Mouse (Mus musculus): ENCODE measurements at regions not wholly inside any gene's neighbourhood (a gene's known extent, or its start where the extent isn't known, plus 50 kb on each side); places are given as distances from the start of the nearest gene placed in this dataset.

DNA sequence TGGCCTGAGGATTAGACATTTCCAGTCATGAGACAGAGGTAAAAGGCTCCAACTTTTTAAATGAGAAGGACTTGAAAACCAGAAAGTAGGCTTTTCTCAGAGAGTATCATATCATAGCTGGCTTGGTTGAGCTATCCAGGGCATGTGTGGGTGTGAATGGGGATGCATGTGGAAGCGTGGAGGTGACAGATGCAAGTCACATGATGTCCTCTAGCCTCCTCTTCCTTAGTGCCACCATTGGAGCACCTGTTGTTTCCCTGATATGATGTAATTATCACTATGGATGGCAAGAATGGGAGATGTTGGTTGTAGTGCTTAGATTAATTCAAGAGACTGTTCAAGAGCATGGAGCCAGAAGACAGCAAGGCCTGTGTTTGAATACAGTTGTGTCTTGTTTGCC, 510.0 kb downstream of the Ccdc171 start:
- DNase-seq, result no peak

DNA sequence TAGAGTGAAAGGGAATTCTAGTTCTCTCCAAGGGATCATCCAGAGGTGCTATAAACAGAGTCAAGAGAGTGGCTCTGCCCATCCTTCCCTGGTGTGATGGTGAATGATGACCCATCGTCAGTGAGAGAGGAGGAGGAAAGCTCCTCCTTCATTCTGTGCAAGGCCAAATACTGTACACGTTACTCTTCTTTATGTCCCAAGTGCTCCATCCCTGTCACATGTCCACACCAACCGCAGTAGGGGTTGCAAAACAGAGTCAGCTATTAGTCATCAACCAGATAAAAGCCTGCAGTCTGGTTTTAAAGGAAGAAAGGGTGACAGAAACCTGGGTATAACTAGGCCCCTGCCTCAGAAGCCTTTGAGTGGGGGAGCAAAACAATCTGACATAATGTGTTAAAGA, 512.2 kb downstream of the Ccdc171 start:
- no peak for DNase-seq

DNA sequence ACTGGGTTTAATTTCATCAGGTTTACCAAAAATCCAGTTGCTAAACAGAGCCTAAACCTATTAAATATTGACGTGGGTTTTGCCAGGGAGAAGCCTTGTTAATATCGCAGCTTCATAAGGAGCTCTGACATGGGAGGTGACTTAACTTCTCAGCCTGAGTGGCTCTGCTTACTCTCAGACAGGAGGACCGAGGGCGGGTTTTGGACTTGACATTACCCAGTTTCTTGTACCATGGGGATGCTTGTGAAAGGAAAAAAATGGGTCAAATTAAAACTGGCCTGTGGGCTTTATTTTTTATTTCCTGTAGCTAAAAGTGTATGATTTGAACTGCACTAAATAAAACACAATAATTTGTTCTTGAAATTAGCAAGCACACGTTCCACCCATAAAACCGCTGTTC, 524.9 kb downstream of the Ccdc171 start:
- no peak for DNase-seq

DNA sequence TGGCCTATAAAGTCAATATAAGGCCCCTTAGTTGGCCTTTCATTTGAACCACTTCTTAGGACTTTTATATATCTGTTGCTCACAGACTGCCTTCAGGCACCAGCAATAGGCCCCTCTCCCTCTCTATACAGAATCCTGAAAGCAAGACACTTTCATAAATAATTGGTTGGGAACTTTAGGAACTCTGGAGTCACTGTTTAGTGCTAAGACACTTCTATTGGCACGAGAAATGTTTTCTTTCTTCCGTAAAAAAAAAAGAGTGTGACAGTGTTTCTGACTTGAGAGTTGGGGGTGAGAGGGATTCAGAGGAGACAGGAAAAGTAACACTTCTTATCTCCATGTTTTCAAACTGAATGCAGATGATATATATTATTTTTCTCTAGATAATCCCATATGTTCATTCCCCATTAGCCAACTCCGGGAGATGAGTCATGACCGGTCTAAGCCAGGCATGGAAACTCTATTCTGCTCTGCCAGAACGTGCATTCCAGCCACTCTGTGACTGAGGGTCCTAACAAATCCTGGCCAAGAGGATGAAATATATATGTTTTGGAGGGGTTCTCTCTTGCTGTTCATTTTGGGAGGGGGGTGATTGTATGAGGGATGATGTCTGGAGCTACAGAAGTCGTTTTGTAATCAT, 531.6 kb downstream of the Ccdc171 start:
- DNase-seq, result no peak

DNA sequence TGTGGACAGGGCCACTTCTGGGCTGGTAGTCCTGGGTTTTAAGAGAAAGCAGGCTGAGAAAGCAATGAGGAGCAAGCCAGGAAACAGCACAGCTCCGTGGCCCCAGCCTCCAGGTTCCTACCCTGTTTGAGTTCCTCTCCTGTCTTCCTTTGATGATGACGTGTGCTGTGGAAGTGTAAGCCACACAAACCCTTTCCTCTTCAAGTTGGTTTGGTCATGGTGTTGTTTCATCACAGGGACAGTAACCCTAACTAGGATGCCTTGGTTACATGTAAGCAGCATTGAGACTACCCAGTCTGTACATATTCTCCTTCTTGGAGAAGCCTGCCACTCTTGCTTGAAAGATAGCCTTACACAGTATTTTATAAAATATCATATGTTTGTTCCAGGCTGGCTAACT, 534.8 kb downstream of the Ccdc171 start:
- no peak for DNase-seq

DNA sequence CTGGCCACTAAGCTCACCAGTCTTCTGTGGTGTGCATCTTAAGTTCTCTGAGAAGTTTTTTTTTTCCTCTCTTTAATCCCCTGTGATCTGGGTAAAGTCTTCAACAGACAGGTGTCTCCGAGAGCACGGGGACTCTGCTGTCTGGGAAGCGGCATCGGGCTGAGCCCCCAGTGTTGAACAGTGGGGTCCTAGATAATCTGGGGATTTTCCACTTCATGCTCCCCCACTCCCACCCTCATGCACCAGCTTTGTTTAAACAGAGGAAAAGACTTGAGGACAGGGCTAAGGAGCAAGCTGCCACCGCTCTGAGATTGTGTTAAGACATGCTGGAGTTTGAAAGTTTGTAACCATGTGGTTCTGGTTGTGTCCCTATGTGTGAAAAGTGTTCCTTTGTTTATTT, 538.4 kb downstream of the Ccdc171 start:
- no peak for DNase-seq

DNA sequence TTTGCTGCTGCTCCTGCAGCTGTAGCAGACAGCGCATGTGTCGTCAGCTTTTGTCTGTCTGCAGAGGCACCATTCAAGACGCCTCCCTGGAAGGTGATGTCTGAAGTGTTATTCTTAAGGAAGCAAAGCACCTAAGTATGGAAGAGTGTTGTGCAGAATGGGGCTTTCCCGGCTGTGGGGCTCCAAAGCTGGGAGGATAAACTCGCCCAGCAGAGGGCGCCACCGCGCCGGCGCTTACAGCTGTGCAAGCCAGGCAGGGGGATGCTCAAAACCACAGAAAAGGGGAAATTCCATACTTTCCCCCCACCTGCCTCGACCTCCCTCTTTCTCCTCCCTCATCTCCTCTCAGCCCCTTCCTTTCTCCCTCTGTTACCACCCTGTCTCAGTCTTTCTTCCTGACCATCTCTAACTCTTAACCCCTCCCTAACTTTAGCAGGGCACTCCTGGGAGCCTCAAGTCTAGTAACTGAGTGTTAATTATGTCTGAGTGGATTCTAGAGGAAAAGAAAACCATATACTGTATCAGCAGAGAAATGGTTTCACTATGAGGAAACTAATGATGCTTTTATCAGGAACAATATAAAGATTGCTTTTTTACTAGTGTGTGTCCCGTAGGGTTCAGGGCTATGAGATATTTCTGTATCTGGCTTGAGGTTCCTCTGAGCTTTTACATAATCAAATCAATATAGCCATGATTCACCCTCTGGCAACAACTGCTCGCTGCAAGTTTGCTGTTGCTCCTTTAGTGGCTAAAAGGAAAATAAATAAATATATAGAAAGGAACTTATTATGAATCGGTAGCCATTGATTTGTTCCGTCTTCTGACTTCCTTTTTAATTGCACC, 539.5 kb downstream of the Ccdc171 start:
- peak; percentile 66 to 92 for DNase-seq

DNA sequence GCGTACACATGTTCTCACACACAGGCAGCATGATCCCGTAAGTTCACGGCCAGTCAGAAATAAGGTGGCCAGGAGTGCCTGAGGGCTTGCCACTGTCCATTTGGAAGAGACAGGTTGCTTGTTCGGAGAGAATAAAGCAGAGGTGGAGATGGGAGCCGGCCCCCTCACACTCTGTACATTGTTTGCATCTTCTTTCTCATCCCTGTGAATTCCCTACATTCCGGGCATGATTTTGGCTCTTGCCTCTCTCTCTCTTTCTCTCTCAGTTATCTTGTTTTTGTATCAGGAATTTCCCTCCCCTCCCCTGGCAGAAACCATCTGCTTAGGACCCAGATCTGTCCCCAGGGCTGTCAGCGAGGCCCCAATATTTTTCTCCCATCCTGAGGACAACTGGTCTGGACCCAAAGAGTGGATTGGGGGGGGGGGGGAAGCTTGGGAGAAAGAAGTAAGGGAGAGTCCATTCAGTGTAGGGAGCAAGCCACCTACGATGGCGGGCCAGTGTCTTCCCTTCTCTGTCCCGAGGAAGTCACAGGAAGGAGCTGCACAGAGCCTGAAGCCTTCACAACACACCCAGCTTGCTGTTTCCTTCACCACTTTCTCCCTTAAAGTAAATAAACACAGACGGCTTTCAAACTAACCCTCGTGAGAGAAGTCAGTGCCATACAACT, 540.2 kb downstream of the Ccdc171 start:
- DNase-seq, result no peak

DNA sequence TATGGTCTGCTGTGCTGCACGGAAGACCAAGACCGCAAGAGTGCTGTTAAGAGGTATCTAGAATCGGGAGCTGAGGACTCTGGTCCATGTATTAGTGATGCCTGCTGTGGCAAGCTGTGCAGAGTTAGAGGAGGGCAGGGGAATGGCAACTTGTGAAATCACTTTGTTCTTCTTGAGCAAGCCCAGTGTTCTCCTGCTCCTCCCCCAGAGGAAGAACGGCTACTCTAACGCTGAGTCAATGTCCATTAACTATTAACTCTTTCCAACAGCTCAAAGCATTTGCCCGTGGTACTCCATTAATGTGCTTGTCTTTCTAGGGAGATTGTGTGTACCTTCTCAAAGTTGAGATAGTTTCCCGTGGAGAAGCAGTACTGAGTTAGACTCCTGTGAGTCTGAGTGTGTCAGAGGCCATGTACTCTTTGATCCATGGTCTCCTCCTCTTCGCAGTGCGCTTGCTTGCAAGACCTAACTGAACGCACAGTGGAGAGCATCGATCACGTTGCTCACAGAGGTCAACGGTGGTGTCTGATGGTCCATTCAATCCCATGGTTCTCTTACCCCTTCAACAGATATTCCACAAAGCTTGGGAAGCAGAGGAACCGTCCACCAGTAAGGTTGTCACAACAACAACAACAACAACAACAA, 542.7 kb downstream of the Ccdc171 start:
- DNase-seq, result peak; percentile 41 to 60

DNA sequence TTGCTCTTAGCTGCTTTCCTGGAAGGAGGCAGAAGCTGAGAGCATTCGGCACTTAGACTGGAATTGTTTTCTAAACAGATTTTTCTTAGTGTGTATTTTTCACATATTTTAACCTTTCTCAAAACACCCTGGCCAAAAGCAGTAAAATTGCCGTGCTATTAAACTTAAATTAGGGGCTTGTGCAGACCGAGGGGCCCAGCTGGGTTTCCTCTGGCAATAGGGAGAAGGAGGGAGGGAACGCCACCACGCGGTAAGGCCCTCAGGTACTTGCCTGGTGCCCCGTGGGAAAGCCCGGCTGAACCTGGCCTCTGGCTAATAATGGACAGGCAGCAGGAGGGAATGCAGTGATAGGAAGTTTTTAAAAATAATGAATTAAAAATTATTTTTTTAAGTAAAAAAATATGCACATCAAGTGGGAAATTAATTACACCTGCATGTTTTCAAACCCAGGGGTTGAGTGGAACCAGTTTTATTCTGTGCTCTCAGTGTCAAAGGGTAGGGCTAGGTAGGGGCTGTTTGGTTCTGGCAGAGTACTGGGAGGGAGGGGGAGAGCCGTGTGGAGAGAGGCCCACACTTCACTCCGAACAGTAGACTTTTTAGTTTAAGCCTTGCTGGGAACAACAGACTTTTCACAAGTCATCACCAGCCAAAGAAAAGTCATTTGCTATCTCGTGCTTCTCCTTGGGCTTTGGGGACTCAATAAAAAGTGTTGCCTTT, 543.8 kb downstream of the Ccdc171 start:
- no peak for DNase-seq

DNA sequence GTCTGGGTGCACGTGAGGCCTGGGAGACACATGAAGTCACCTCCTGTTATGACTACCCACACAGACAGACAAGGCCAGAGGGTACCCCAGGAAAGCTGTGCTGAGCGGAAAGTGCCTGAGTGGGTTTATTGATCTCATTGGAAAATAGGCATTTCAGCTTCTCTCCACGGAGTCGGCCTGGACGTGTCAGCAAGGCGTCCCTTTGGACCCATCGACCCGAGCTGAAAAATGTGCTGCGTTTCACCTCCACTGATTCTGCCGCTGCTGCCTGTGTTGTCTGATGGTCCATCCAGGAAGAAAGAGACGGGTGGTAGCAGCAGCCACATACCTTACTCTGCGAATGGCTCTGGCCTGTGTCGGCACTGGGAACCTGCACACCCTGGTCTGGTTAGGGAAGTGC, 544.3 kb downstream of the Ccdc171 start:
- DNase-seq, result peak; percentile 17 to 24

DNA sequence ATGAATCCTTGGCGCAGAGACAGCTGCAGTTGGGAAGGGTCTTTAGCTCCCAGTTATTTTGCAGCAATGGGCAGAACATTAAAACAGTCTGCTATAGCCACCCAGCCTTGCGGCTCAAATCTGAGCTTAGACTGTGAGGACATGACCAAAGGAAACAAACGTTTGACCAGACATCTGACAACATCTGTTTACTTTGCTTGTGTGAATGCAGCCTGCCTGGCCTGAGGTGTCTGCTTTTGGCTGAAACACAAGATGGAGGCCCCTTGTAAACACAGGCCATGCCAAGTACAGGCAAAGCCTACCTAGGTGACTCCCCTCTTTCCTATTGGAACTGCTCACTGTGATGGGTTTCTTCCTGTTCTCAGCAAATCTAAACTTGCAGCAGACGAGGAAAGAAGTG, 544.7 kb downstream of the Ccdc171 start:
- DNase-seq, result no peak

DNA sequence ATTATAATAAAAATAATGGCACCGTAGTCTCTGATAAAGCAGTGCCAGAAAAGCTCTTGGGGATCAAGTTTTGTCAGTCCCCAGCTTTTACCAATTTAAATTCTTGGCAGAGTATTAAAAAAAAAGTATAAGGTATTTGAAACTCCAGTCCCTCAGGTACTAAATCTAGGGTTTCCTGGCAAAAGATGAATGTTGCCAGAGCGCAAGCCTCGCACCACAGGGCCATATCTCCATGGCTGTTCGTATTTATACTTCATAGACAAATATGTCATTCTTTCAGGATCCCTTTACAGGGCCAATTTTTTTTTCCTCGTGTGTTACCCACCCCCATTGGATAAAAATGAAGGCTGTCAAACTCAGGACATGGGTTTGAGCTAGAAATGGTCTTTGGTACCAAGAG, 546.8 kb downstream of the Ccdc171 start:
- DNase-seq, result no peak

DNA sequence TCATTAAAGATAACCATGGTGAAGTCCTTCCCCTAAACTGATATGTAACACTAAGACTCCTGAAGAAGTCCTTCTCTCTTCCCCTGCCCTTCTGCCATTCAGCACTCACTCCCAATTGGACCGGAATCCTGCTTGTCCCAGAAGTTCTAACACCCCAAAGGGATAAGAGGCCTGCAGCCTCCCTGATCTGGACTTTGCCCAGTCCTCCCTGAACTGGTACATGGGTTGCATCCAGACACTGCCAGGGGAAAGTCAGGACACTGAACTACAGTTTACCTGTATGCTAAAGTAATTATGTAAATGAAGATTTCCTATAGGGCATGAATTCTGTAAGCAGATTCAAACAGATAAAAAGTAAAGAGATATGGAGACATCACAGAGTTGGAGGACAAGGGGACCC, 551.2 kb downstream of the Ccdc171 start:
- DNase-seq, result no peak

DNA sequence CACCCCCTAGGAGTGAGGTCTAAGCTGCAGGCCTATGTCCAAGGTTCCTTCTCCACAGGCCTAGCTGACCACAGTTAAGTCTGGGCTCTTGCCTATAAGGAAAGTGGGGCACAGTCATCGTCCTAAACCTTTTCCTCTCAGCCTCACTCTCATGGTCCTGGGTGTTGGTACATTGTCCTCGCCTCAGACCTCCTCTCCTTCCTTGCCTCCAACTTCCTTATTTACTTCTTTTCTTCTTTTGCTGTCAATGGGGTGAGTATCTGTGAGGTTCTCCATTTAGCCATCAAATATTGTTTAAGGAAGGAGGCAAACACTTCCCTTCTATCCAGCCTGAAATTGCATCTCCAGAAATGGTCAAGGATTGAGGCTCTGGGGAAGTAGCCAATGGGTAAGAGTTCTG, 554.2 kb downstream of the Ccdc171 start:
- DNase-seq, result no peak

DNA sequence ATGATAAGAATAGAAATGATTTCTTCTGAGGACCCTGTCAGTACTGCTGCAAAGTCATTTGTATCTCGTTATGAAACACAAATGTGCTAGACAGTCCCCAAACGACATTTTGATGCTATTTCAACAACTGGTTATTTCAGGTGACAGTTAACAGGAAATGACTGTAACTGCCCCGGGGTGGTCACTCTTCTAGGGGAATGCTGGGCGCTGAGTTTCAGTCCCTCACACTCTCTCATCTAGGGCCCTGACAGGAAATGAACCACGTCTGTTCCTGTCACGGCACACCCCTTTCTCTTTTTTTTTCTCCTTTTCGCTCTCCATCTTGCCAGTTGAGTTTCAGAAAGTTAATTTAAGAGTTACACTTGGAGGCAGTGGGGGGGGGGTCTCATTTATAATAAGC, 556.2 kb downstream of the Ccdc171 start:
- DNase-seq, result no peak

DNA sequence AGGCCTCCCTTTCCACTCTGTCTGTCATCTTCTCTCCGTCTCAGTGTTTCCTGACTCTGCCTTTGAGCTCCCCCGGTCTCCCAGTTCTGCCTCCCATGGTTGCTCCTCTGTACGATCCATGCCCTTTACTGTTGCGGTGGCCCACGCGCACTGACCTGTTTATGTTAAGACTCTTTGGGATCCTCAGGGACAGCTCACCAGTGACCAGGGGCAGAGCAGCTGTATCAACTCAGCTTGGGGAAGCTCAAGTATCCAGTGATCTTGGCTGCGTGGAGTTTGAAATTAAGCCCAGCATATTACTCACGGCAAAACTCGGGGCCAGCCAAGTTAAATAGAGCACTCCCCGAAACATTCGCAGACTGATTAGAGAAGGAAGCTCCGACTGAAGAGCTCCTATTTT, 562.8 kb downstream of the Ccdc171 start:
- DNase-seq, result no peak

DNA sequence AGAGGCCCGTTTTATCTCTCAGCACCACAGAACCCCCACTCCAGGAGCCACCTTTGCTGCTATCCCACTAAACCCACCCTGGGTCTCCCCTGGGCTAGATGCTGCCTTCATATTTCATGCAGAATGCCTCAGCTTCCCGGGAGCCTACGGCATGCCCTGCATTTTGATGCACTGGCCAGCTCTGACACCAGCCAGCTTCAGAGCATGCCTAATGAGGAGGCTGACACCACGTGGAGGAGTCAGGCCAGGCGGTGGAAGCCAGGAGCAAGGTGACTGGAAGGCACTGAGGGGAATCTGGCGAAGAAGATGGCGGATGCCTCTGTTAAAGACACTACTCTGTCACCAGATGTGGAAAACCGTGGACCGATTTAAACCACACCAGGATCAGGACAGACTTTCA, 567.2 kb downstream of the Ccdc171 start:
- no peak for DNase-seq

DNA sequence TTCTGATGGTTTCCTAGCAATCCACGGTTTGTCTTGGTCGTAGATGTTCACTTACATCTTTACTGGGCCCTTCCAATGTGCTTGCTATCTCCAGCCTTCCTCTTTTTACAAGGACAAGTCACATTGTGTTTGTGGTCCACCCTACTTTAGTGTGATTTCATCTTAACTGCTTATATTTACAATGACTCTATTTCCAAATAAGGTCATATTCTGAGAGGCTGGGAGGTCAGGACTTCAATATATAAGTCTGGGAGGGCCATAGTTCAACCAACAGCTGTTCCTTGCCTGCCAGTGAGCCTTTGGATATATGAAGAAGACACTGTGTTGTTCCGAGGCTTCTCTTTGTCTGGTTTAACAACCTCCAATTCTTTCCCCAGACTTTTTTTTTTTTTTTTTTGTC, 569.9 kb downstream of the Ccdc171 start:
- no peak for DNase-seq

DNA sequence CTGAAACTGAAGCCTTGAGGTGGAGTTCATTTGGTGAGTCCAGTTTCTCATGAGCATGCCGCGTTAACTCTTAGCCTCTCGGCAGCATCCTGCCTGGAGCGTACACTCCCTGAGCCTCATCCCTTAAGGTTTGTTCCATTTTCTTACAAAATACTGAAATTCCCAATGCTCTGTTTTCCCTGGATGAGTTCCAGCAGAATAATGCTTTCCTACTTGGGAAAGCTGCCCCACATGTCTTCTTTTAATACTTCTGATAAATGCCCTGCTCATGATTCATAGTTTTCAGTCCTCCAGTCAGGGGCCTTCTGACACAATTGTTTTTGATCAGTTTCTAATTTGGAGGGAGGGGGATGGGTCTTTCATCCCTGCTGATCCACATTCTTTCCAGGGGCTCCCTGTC, 570.7 kb downstream of the Ccdc171 start:
- no peak for DNase-seq

DNA sequence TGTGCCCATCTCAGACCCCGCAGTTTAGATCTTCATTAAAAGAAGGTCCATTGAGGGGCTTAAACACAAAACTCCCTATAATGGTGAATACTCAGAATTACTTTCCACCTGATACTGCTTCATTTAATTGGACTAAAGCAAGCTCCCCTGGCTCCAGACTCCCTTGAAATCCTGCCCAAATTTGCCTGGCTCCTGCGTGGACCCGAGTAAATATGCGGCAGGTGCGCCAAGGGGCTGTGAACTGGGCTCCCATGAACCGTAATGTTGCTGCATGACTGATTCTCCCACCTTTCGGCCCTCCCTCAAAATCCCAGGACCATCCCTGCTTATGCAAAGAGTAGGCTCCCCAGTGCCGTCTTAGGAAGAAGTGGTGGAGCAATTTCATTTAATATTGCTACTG, 573.7 kb downstream of the Ccdc171 start:
- DNase-seq, result peak in 1 of 2 experiments; percentile 25

DNA sequence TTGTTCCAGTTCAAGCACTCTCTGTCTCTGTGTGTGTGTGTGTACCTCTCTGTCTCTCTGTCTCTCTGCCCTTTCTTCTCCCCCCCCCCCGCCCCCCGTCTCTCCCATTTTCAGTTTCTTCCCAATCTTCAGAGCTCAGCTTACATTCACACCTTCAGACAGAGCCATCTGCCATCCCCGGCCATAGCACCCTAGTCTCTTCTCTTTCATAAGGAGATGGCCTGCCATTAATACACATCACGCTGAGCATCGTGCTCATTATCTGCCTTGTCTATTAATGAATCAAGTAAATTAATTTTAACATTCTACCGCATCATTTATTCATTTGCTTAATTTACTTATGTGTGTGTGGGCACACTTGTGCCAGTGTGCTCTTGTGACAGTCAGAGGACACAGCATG, 573.2 kb downstream of the Bnc2 start:
- DNase-seq, result no peak

DNA sequence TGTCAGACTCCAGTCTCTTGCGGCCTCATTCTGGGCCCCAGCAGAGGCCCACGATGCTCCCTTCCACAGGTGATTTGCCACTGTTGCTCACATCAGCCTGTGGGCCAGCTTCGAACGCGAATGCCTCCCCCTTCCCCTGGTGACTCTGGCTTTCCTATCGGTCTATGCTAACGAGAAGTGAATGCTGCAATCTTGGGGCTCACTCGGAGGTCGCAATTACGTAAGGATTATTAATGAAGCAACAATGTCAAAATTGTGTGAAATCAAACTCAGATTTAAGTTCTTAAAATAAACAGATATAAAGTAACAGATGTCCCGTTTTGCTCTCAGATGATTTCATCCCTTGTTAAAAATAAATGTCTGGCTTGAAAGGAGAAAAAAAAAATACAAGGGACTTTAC, 572.3 kb downstream of the Bnc2 start:
- no peak for DNase-seq
